Mouse (Mus musculus) heart, adult 2 months (tissue): ENCODE measurements around the gene Pard6b.

Source experiments
- CTCF ChIP-seq: fragments of 200-600 bp; IDR thresholded peaks from 2 replicates; pipeline ENCODE4 v1.8.1; 2022; ENCODE audit warnings: antibody characterized with exemption, mild to moderate bottlenecking, moderate library complexity
- POLR2A ChIP-seq: fragments of 200-500 bp; IDR thresholded peaks from 2 replicates; pipeline ENCODE4 v1.6.1; 2011; ENCODE audit warnings: mild to moderate bottlenecking, low read depth, low read length, control low read depth; ENCODE audit not compliant: insufficient read depth

- TF ChIP-seq POLR2A (peak; percentile 29; the same call in 1 of the 2 replicates), CTCF (no peak)
These were observed 8.2 kb upstream of the Pard6b start for GRCm38 (mm10) chr2:168072436-168073131.
